Mouse (Mus musculus) kidney, adult 2 months (tissue): Measurements from ENCODE around the gene Rnf43.

ENCODE experiments used
- CTCF ChIP-seq: fragments of 200-500 bp; conservative IDR thresholded peaks from 2 replicates; pipeline ENCODE4 v1.5.1; 2011; ENCODE audit warnings: low read depth, mild to moderate bottlenecking, control low read depth, low read length, moderate library complexity, mixed read lengths; ENCODE audit not compliant: insufficient read depth, insufficient read length
- POLR2A ChIP-seq: fragments of 200-500 bp; IDR thresholded peaks from one replicate; pipeline ENCODE4 v1.6.1; 2011; ENCODE audit warnings: low read depth, low read length, control low read depth

- TF ChIP-seq CTCF (no peak), POLR2A (no peak)
Measured at GRCm38 (mm10) chr11:87642865-87643264, 19.7 kb upstream of the Rnf43 start.
